Mouse (Mus musculus): ENCODE measurements around the gene Unc5a.

Gene Unc5a

DNA sequence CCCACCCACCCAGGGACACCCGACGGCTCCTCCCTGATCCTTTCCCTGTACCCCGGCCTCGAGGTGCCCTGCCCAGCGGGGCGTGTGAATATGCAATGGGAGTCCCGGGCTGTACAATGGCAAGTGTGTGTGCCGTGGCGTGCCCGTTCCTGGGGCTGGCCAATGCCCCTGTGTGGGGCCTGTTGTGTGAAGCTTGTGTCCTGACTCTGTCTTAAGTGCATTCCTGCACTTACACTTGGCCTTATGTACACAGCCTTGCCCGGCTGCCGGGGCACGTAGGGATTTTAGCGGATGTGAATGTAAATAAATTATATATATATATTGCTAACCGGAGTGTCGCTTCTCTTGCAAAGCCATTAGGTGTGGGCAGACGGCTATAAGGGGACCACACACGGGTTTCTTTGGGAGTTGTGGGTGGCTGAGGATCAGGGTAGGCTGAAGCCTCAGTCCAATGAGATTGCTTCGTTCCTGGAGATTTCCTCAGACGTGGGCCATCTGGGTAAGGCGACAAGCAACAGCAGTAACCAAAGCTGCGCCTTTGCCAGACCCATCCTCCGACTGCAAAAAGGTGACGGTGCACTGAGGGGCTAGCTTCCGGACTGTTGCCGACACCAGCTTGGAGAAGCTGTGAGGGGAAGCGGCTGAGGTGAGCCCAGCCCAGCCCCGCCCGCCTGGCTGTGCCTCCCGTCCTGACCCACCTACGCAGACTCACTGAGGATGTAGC, 56.6 kb downstream of the Unc5a start:
- no peak for DNase-seq

DNA sequence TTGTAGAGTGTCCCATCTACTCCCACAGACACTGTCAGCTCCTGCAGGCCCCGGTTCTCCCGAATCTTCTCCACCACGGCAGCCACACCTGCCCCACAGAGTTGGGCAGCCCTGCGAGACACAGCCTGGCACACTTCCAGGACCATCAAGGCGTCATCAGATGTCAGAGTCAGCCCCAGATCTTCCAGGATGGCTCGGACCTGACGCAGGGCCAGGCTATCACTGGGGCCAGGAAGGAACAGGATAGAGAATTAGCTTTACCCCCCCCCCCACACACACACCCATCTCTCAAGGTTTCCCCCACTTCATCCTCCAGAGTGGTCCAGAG, 57.2 kb downstream of the Unc5a start:
- no peak for DNase-seq

DNA sequence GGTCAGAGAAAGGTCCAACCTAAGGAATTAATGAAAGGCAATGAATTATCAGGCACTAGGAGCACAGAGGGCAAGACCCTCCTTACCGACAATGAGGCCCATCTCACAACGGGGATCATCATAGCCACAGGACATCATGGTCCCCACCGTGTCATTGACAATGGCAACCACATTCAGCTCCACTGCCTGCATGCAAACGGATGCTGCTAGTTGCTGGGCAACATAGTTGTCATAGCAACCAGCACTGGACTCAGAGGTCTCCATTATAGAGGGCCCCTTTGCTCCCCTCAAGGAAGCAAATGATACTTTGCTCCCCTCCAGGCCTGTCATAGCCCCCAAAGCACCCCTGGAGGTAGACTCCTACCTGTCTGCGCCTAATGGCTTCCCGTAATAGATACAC, 59.4 kb downstream of the Unc5a start:
- DNase-seq, result no peak

DNA sequence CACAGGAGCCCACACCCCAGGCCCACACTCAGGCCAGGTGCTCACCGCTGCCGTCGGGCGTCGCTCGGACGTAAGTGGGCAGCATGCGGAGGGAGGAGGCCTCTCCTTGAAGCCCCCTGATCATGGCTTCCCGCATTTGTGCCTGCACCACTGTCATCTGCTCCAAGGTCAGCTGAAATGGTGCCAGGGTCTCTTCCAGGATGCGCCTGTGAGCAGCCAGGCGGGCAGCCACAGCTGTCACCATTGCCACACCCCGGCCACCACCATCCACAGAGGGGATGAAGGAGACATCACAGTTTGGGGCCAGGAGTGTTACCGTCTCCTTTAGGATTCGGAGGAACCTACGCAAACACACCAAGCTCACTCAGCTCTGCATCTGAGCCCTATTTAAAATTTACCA, 61.9 kb downstream of the Unc5a start:
- no peak for DNase-seq

DNA sequence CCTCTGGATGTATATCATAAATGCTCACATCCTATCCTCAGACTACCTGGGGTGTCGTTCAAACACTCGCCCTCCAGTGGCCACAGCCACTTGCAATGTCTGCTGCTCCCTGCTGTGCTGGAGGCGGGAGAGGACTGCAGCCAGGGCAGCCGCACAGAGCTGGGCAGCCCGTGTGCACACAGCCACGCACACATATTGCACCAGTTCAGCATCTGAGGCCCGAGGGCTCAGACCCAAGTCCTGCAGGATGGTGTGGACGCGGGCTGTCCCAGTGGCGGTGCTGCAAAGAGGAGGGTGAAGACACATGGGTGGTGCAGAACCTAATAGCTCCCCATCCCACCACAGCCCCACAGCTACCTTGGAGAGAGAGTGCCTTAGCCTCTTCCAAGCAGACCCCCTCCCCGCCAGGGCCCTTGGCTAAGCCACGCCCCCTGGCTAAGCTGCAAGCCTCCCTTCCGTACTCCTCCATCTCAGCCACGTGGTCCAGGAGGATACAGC, 62.8 kb downstream of the Unc5a start:
- no peak for DNase-seq

DNA sequence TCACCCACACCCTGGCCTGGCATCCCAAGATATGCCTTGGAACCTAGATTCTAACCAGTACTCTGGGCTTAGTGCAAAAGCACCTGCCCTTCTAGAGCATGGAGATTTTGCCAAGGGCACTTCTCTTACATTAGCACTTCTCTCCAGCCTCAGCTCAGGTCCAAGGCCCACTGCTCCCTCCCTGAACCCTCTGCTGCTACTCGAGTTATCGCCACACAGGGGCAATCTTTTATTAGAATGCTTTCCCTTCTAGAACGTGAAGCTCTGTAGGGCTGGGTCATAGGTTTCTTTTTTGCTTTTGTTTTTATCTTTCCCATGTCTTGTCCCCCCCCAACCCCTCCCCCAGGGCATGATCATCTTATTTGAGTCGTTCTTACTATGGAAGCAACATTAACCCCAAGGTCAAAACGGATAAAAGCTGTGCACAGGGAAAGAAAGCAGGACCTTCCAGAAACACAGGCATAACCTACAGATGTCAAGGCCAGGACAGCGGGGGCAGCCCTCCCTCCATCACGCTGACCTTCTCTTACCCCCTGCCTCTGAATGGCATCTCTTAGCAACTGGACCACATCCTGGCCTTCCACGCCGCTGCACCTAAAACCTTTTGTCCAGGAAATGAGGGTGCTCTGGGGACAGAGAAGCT, 64.6 kb downstream of the Unc5a start:
- no peak for DNase-seq

DNA sequence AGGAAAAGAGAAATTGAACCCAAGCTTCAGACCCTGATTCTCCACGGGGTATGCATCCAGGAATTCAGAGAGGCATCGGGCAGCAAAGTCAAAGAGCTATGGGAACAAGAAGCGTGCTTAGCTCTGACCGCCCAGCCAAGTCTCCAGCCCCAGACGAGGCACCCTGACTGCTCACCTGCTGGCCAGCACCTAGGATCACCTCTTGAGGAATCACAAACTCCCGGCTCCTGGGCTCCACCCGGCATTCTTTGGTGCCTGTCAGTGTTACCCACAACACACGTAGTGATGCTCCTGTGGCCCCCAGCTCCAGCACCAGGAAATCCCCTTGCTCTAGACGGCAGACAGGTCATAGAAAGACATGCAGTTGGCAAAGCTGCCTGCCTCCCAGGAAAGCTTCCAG, 65.2 kb downstream of the Unc5a start:
- DNase-seq, result no peak

DNA sequence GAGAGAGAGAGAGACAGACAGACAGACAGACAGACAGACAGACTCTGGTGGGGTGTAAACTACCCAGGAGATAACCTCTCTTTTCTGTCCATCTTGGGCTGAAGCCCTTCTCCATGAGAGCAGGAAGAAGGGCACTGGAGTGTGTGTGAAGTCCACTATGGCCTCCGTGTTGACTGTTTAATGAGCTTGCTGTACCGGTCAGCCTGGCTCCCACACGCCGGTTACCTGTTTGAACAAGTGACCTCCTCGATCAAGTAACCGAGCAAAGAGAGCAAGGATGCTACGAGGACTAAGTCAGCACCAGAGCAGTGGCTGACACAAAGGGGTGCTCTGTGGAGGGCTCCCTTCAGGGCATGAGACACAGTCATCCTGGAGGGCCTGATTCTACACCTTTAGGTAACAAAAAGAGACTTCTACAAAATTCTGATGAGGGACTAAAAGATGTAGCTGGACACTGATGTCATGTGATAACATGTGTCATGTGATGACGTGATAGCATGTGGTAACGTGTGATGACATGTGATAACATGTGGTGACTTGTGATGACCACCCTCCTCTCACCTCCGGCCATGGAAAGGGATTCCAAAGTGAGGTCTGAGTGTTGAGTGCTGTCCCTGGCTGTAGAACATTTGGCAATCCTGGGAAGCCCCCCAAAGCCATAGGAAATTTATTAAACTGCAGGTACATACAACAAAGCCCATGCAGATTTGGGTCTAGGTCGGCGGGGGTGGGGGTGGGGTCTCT, 68.1 kb downstream of the Unc5a start:
- DNase-seq, result no peak

DNA sequence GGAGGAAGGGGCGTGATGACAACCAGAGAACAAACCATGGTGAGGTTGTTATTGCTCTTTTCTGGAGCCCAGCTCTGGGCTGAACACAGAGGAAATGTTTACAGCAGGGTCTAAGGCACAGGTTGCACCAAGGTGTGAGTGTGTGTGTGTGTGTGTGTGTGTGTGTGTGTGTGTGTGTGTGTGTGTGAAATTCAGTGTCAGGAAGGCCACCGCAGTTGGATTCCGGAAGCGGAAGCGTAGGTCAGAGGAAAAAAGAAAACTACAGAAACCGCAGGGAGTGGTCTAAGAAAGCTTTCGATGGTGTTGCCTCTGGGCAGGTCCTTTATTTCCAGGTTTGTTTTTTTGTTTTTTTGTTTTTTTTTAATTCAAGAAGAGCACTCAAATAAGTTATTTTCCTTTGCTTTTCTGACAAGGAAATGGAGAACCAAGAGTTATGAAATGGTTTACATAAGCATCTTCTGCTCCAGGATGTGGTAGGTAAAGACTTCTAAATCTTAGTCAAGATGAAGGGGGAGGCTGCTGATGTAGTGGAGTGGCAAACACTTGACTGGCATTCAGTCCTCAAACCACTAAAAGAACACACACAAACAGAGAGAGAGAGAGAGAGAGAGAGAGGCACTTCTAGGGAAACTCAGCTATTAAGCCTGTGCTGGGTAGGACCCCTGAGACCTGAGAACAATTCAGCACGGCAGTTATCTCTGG, 68.8 kb downstream of the Unc5a start:
- no peak for DNase-seq

DNA sequence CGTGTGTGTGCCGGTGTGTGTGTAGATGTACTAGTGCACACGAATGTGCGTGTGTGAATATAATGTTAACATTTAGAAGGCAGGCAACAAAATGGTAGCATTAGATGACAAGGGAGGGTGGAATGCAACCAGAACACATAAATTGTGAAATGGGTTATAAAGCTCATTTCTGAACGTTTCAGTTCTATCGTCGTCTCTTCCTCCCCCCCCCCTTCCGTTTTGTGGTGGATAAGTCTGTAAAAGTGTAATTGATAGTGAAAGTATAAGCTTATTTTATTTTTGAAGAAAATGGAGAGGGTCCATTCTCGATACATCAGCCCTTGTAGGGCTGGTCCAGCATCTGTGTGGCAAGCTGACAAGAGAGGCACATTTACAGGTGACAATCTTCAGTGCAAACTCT, 69.5 kb downstream of the Unc5a start:
- no peak for DNase-seq

DNA sequence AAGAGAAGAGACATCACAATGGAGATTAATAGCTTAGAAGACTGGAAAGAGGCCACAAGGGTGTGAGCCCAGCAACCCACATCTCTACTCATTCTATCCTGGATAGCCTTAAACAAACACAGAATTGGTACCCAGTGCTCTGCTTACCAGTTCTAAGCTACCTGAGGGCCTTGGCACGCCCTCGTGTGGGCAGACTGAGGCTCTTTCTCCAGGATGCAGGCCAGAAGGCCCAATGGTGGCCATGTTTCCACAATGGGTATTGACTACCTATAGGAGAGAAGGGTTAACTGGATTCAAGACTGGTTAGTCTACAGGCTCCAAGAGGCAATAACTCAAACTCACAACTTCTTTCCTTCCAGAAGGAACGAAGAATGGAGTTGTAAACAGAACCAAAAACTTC, 70.0 kb downstream of the Unc5a start:
- DNase-seq, result no peak

DNA sequence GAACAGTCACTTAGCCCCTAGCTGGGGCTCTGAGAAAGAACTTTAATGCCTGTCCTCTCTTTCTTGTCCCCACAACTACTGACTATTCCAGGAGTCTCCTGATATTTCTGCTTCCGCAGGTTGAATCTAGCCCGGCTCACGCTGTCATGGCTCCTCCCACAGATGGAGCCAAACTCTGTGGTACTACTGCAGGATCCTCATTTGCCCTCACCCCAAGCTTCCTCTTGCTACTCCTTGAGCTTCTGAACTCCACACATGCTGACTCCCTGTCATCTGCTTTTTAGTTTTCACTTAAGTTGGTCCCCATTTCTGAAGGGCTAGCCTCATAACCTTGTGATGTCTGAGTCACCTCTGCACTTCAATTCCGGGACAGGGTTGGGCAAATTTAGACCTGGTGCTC, 70.8 kb downstream of the Unc5a start:
- no peak for DNase-seq

DNA sequence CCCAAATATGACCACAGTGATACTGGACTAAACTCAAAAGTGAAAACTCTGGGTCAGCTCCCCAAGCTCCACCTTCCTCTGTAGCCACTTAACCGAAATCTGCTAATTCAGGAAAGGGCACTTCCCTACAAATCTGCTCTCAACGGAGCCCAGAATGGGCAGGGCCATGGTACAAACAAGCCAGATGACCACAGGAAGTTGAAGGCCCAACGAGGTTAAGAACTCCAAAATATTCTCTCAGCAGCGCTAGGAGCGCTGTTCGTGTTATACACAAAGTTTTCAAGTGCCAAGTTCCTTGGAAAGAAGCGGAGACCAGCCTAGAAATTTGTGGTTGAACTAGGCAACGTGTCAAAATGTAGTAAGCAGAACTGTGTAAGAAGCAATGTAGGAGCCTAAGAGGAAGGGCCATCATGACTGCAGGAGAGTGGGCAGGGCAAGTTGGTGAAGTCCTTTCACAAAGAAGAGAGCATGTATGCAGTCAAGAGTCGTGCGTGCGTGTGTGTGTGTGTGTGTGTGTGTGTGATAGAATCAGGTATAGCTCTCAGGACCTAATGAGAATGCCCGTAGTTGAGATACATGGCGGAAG, 72.1 kb downstream of the Unc5a start, which contains the start of gene Hk3:
Hk3 (minus strand) TSS at position 192 of the 586 bp plus-strand sequence.
- DNase-seq, result no peak

DNA sequence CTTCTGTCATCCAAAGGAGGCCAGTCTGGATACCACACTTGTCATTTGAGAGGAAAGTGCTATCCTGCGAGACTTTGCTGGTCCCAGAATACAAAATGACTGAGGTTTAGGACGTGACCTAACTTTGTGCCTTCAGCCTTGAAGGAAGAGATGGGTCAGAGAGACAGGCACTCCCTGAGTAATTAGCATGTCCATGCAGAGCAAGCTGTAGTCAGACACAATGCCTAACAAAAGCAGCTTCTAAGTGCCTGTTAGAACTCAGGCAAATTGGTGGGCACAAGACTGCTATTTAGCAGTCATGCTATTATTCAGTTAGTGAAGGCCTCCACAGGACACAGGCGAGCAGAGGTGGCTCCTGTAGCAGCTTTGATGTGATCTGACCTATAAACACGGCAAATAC, 73.0 kb downstream of the Unc5a start:
- DNase-seq, result no peak

DNA sequence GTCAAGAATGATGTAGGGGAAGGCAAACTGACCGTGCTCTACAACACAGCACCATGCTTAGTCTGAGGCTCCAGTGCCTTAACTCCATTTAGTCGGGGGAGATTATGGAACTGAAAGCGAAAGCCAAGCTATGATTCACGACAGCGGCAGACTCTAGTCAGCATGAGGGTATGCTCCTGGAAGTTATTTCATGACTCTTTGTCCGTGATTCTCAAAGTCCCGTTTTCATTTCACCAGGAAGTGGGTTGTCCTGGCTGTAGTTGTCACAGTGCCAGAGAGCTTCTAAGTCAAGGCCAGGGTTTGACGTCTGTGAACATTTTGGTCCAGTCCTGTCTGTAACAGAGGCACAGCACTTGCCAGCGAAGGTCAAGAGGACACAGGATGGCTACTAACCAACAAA, 73.5 kb downstream of the Unc5a start:
- DNase-seq, result no peak

DNA sequence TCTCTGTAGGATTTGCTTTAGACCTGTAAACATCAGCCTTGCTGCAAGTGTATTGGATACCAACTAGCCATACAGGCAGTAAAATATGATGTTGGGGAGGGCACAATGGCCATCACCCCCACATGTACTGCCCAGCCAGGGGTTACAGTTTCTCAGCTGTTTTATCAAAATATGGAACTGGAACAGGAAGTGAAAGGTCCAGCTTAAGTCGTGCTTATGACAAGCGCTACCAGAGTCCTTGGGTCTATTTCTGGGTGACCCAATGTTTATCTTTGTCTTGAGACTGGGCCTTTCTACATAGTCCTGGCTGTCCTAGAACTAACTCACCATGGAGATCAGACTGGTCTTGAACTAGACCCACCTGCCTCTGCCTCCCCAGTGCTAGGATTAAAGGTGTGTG, 75.0 kb downstream of the Unc5a start:
- no peak for DNase-seq

DNA sequence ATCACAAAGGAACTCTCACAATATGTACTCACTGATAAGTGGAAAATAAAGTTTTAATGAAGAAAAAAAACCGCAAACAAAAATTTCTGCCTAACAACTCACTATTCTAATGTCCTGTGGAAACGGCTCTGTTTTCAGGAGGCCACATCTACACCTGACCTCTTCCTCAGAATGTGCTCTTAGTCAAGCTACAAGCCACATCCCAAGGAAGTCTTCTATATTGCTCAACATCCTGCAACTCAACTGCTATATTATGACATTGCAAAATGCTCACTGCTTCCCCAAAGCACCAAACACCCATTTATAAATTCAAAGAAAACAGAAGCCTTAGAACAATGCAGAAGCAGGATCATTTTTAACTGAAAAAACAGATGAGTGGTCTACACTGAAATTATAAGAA, 90.8 kb downstream of the Unc5a start:
- no peak for DNase-seq

DNA sequence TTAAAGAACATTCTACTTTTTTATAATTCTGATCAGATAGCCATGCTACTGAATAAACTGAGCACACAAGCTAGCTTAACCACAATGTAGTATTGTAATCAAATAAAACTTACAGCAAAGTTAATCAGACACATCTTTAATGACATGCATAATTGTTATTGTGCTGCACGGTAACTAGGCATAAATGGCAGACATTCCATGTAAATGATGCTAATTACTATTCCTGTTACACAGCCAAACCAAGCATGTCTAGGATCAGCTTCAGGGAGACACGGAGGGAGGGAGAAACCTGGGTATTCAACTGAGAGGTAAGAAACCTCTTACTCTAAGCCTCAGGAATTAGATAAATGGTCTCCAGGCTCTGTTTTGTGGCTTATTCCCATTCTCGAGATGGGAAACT, 98.5 kb downstream of the Unc5a start:
- DNase-seq, result no peak

All from kidney, postnatal 4 days (tissue).